Mouse (Mus musculus) myocyte (in vitro differentiated cells): ENCODE measurements around the gene Hdac7.
A peak's percentile ranks its signal among the peaks of the same experiment; 100 is the strongest.

ENCODE experiments used
- CEBPB ChIP-seq: IDR thresholded peaks from 2 replicates; pipeline ENCODE4 v1.6.1; 2011; ENCODE audit warnings: mild to moderate bottlenecking, moderate library complexity; ENCODE audit not compliant: poor library complexity, insufficient read depth, severe bottlenecking
- E2F4 ChIP-seq: IDR thresholded peaks from one replicate; pipeline ENCODE4 v1.6.1; 2011; ENCODE audit warnings: mild to moderate bottlenecking, control low read depth, moderate library complexity; ENCODE audit not compliant: insufficient read depth
- MAX ChIP-seq: IDR thresholded peaks from one replicate; pipeline ENCODE4 v1.6.1; 2011; ENCODE audit warnings: low read depth, mild to moderate bottlenecking, control low read depth
- MYOG ChIP-seq, 3 experiments: IDR thresholded peaks; one replicate each; pipeline ENCODE4 v1.6.1; 2011; ENCODE audit warnings: control low read depth in 2 of 3, low read depth in 2 of 3, mild to moderate bottlenecking in 2 of 3; ENCODE audit not compliant: insufficient read length in 2 of 3, control insufficient read depth in 1 of 3, insufficient read depth in 1 of 3
- POLR2A ChIP-seq: IDR thresholded peaks from one replicate; pipeline ENCODE4 v1.6.1; 2011; ENCODE audit warnings: low read depth, mild to moderate bottlenecking, control low read depth, moderate library complexity; ENCODE audit not compliant: insufficient read length
- POLR2AphosphoS2 ChIP-seq: IDR thresholded peaks from one replicate; pipeline ENCODE4 v1.6.1; 2011; ENCODE audit warnings: low read depth, control low read depth; ENCODE audit not compliant: insufficient read length

DNA sequence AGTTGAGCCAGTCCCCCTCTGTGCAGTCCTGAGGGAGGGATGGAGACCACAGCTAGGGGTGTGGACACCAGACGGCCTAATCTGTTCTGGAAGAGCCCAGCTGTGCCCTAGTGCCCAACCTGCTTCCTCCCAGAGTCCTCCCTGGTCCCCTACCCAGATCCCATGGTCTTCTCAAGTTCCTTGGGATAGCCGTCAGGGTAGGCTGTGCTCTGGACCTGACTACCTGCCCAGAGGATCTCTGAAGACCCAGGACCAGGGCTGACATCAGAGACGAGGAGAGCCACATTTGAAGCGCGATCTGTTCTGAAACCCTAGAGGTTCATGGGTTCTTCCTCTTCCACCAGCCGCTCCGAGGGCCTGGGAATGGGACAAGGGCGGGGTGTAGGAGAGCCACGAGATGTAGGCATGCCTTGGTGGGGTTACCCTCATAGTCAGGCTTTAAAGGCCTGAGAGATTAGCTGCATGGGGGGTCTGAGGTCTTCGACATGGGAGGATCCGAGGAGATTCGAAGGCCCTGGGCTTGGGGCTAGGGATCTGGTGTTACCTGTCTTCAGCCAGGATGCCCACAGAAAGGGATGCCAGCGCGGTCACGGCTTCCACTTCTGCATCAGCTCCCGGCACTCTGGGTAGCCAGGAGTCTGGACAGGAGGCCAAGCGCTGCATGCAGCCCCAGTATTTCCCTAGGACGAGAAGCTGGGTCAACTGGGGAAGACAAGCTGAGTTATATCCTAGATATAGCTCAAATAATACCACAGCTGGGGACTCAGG is 50.7 kb downstream of the Hdac7 start:
- TF ChIP-seq POLR2A: no peak
- TF ChIP-seq POLR2AphosphoS2: peak; percentile 6
- no peak for TF ChIP-seq CEBPB
- no peak for TF ChIP-seq MYOG (IDR thresholded peaks at IDR 0.05; ENCODE audit: control insufficient read depth in 1 of 3, insufficient read depth in 1 of 3, insufficient read length in 2 of 3, low read depth in 2 of 3)
- no peak for TF ChIP-seq MAX
- no peak for TF ChIP-seq E2F4
